Mouse (Mus musculus) liver, adult 2 months (tissue): ENCODE data around the gene Ppp1r3f. TPM values are rescaled to one million over a fixed set of nuclear protein-coding genes. Genes with fewer than 3 reads are reported as not detected.
A peak's percentile ranks its signal among the peaks of the same experiment; 100 is the strongest.

Source experiments
- DNase-seq: peaks from one replicate; pipeline ENCODE4 v3.0.0-alpha.2; 2011; ENCODE audit warnings: low read depth, low spot score; ENCODE audit errors: extremely low read depth
- H3K27ac ChIP-seq: fragments of 200-500 bp; replicated peaks from 2 replicates; pipeline ENCODE4 v1.5.1; 2012; ENCODE audit warnings: low read depth, mild to moderate bottlenecking, control low read depth, inconsistent platforms, low read length; ENCODE audit not compliant: insufficient read depth
- H3K27me3 ChIP-seq: fragments of 200-500 bp; 2 replicates; pipeline ENCODE4 v1.6.1; 2012; ENCODE audit warnings: mild to moderate bottlenecking, moderate library complexity, low read length, inconsistent platforms; ENCODE audit not compliant: control insufficient read depth, insufficient read depth
- H3K36me3 ChIP-seq: fragments of 200-500 bp; 2 replicates; pipeline ENCODE4 v1.6.1; 2012; ENCODE audit warnings: low read length, inconsistent platforms; ENCODE audit not compliant: control insufficient read depth, insufficient read depth
- H3K4me1 ChIP-seq: fragments of 200-500 bp; 2 replicates; pipeline ENCODE4 v1.6.1; 2011; ENCODE audit warnings: low read length; ENCODE audit not compliant: control insufficient read depth, insufficient read depth
- H3K4me3 ChIP-seq: fragments of 200-500 bp; 2 replicates; pipeline ENCODE4 v1.5.1; 2011; ENCODE audit warnings: low read depth, mild to moderate bottlenecking, control low read depth, low read length, moderate library complexity; ENCODE audit not compliant: insufficient read depth
- H3K79me2 ChIP-seq: fragments of 200-500 bp; 2 replicates; pipeline ENCODE4 v1.6.1; 2012; ENCODE audit warnings: inconsistent platforms, mild to moderate bottlenecking, low read length, moderate library complexity; ENCODE audit not compliant: control insufficient read depth, insufficient read depth
- H3K9ac ChIP-seq: fragments of 200-500 bp; 2 replicates; pipeline ENCODE4 v1.6.1; 2012; ENCODE audit warnings: low read depth, mild to moderate bottlenecking, control low read depth, inconsistent platforms, low read length
- CTCF ChIP-seq: fragments of 200-500 bp; IDR thresholded peaks from 2 replicates; pipeline ENCODE4 v1.5.1; 2011; ENCODE audit warnings: low read depth, low read length, control low read depth
- POLR2A ChIP-seq: fragments of 200-500 bp; IDR thresholded peaks from 2 replicates; pipeline ENCODE4 v1.6.1; 2011; ENCODE audit warnings: low read length, control low read depth; ENCODE audit not compliant: insufficient read depth; ENCODE audit errors: extremely low read depth
- WGBS: fragments of 180-500 bp; shearing (Covaris S2); methylation state at CpG from one replicate; pipeline ENCODE4 v1.1.7; 2018; 5-methylcytosine and 5-hydroxymethylcytosine counted together
- polyA plus RNA-seq: library from polyadenylated mRNA; depleted of rRNA; stranded (reverse); fragments of >200 nt; gene quantifications from 2 replicates; pipeline ENCODE4 v1.2.3, GENCODE M21; 2012; rRNA removed
- total RNA-seq: library from RNA; depleted of rRNA; stranded (reverse); fragments of >200 nt; gene quantifications from 2 replicates; pipeline ENCODE4 v1.2.3, GENCODE M21; 2014; rRNA removed

The Ppp1r3f gene
- total RNA-seq (0.74 and 0.81 TPM in 2 replicates), polyA plus RNA-seq (0.50 and 0.80 TPM in 2 replicates)

DNA sequence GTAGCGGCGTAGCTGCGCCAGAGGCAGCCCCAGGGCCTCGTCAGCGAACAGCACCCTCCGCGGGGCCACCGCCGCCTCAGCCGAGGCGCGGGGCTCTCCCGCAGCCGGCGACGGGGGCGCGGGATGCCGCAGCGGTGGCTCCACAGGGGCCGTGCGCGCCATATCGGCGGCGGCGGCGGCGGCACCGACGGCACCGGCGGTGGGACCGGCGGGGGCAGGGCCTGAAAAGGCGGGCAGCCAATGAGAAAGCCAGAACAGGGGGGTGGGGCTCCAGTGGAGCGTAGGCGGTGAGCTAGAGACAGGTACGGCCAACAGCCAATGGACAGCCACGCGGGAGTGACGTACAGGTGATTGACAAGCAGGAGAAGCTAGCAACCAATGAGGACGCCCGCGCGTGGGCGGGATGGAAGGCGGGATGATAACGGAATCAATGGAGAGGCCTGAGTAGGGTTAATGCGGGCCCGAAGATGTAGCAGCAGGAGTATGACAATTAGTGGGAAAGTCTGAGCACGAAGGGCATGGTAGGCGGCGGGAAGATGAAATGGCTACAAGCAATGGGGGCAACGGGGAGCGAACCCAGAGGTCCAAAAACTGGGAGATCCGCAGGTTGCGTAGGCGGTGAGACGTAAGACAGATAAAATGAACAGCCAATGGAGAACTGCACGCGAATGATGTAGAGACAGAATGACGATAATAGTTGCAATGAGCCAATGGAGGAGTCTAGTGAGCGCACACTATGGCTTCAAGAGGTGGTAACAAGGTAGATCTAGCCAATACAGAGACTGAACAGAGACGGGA lies at the start of gene Ppp1r3f:
Gene Ppp1r3f, minus strand, starts transcription at position 197 of the 798 bp plus-strand sequence.
- 3% methylated on average over 64 of the region's 65 CpGs for WGBS
- H3K9ac ChIP-seq = peak within 1 kb of the TSS; percentile 83
- DNase-seq = peak; percentile 89
- H3K79me2 ChIP-seq = no peaks in the 10 kb centered on the region
- H3K27ac ChIP-seq = peak within 1 kb of the TSS; percentile 72
- H3K27me3 ChIP-seq = no peaks in the 10 kb centered on the region
- H3K4me1 ChIP-seq = peaks cover 11% of the 10 kb centered on the region
- peak within 1 kb of the TSS; percentile 68 for H3K4me3 ChIP-seq
- TF ChIP-seq CTCF (no peak), POLR2A (no peak)
- no peaks in the 10 kb centered on the region for H3K36me3 ChIP-seq

DNA sequence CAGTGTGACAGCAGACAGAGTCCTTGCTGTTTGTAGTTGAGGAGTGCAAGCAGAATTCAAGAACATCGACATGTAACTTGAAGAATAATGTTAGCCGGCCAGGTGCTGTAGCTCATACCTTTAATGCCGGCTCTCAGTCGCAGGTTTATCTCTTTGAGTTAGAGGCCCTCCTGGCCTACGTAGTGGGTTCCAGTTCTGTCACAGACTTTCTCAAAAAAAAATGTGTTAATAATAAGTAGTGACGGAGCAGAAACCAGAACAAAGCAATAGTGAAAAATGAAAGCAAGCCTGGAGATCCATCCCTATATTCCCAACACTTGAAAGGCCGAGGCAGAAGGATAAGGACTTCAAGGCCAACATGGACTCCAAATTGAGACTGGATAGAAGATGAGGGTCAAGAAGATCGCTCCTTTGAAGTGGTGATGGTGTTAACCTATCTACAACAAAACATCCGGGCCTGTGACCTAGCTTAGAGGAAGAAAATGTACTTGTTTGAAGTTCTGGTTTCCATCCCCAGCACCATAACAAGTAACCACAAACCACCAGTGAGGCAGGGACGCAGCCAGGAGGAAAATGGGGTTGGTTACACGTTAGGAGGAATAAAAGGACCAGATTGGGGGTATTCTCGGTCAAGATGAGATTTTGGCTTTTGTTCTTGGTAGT lies 43.9 kb upstream of the Ppp1r3f start:
- no peak for DNase-seq
- Histone ChIP-seq H3K27ac (no peak overlapping the region), H3K4me1 (no peaks in the 10 kb centered on the region), H3K27me3 (no peaks in the 10 kb centered on the region), H3K9ac (no peak overlapping the region), H3K4me3 (no peak overlapping the region), H3K36me3 (no peaks in the 10 kb centered on the region), H3K79me2 (no peaks in the 10 kb centered on the region)
- TF ChIP-seq CTCF (no peak), POLR2A (no peak)
- 80% methylated on average over 12 of the region's 12 CpGs for WGBS

DNA sequence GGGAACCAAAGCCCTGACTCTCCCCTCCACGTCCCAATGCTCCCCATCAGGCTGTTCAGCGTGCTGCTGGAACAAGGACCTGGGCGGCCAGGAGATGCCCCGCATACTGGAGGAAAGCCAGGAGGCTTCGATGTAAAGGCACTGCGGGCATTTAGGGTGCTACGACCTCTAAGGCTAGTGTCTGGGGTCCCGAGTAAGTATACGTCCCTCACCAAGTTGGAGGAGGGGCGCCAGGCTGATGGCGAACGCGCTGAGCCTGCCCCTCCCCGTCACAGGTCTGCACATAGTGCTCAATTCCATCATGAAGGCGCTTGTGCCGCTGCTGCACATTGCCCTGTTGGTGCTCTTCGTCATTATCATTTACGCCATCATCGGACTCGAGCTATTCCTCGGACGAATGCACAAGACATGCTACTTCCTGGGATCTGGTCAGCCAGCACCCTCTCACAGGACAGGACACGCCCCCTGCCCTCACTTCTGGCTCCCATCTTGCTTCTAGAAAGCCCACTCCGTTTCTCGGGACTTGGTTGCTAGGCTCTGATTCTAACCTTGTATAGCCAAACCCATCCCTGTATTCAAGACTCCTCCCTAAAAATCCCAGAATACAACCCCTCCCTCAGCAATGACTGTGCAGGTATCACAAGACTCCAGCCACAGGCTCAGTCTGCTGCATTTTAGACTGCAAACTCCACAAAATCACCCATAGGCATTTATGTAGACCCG lies 36.6 kb upstream of the Ppp1r3f start:
- 5% methylated on average over 23 of the region's 26 CpGs for WGBS
- Histone ChIP-seq H3K9ac (no peak overlapping the region), H3K27me3 (peaks cover 2% of the 10 kb centered on the region; the same call in 1 of the 2 replicates), H3K36me3 (no peaks in the 10 kb centered on the region), H3K4me3 (peak overlapping the region; percentile 17; the same call in 1 of the 2 replicates), H3K4me1 (no peaks in the 10 kb centered on the region), H3K27ac (no peak overlapping the region), H3K79me2 (no peaks in the 10 kb centered on the region)
- DNase-seq = no peak
- TF ChIP-seq CTCF (no peak), POLR2A (no peak)

DNA sequence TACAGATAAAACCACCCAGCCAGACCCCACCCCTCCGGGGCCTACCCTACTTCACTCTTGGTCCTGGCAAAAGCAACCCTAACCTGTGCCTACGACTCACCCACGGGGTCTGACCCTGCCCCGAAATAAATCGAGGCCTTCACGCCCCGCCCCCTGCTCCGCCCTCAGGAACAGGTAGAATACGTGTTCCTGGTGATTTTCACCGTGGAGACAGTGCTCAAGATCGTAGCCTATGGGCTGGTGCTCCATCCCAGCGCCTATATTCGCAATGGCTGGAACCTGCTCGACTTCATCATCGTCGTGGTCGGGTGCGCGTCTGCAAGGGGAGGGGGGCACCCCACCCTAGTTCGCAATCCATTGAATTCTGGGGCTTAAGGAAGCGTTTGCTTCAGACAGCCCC lies 36.0 kb upstream of the Ppp1r3f start:
- Histone ChIP-seq H3K79me2 (no peaks in the 10 kb centered on the region), H3K36me3 (no peaks in the 10 kb centered on the region), H3K4me1 (no peaks in the 10 kb centered on the region), H3K27me3 (peaks cover 2% of the 10 kb centered on the region; the same call in 1 of the 2 replicates), H3K9ac (no peak overlapping the region), H3K4me3 (no peak overlapping the region), H3K27ac (no peak overlapping the region)
- TF ChIP-seq POLR2A (no peak), CTCF (no peak)
- no peak for DNase-seq
- WGBS = 6% methylated on average over 21 of the region's 21 CpGs

DNA sequence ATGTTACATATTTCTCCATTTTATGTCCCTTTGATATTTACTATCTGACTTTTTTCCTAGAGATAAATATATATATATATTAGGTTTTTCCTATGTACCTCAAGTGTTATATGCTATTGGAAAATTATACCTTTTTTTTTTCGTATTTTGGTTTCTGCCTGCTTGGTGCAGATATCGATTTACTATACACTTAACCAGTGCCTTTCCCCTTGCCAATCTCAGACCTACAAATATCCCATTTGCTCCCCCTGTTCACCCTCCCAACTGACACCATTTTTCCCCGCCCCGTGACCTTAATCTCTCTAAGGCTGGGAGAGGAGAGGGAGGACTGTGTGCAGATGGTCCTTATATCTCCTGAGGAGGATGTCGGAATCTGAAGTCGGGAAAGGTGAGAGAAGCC lies 32.7 kb upstream of the Ppp1r3f start, which contains the start of gene Cacna1f:
Gene Cacna1f, plus strand, starts transcription at position 301 of the 400 bp plus-strand sequence.
- H3K4me1 ChIP-seq = no peaks in the 10 kb centered on the region
- WGBS = 85% methylated on average over 6 of the region's 6 CpGs

More for the DNA sequence above, 32.7 kb upstream of the Ppp1r3f start, which contains the start of gene Cacna1f:
- DNase-seq = no peak
- Histone ChIP-seq H3K27ac (no peak within 1 kb of the TSS), H3K27me3 (peaks cover 2% of the 10 kb centered on the region; the same call in 1 of the 2 replicates), H3K36me3 (no peaks in the 10 kb centered on the region), H3K79me2 (no peaks in the 10 kb centered on the region), H3K9ac (no peak within 1 kb of the TSS), H3K4me3 (no peak within 1 kb of the TSS)
- no peak for TF ChIP-seq CTCF
- no peak for TF ChIP-seq POLR2A
